Mouse (Mus musculus) G1E (cell line): ENCODE measurements at regions not wholly inside any gene's neighbourhood (a gene's known extent, or its start where the extent isn't known, plus 50 kb on each side); places are given as distances from the start of the nearest gene placed in this dataset.

Source experiments
- ATAC-seq: 2 replicates; pipeline ENCODE4 v1.8.0; 2016; ENCODE audit warnings: mild to moderate bottlenecking; ENCODE audit not compliant: insufficient number of reproducible peaks, poor library complexity, low FRiP score, severe bottlenecking; ENCODE audit errors: extremely low read depth
- DNase-seq: peaks from one replicate; pipeline ENCODE4 v3.0.0; 2012; ENCODE audit warnings: low spot score
- H3K27me3 ChIP-seq: 2 replicates; pipeline ENCODE4 v1.6.1; 2012; ENCODE audit warnings: mild to moderate bottlenecking, low read length, inconsistent platforms; ENCODE audit not compliant: insufficient read depth
- H3K36me3 ChIP-seq: replicated peaks from 2 replicates; pipeline ENCODE3; 2012; ENCODE audit warnings: mild to moderate bottlenecking, inconsistent platforms
- H3K4me1 ChIP-seq: 2 replicates; pipeline ENCODE4 v1.6.1; 2012; ENCODE audit warnings: low read depth, low read length, inconsistent platforms, mixed read lengths; ENCODE audit not compliant: insufficient read depth
- H3K4me3 ChIP-seq: 2 replicates; pipeline ENCODE4 v1.5.1; 2012; ENCODE audit warnings: low read depth, mild to moderate bottlenecking, inconsistent platforms, low read length, moderate library complexity, mixed read lengths
- H3K9me3 ChIP-seq: replicated peaks from 2 replicates; pipeline ENCODE4 v1.6.1; 2012; ENCODE audit warnings: inconsistent platforms
- CTCF ChIP-seq: IDR thresholded peaks from 2 replicates; pipeline ENCODE4 v1.5.1; 2012; ENCODE audit warnings: low read depth, low read length, inconsistent platforms, mixed read lengths
- GATA1 ChIP-seq: IDR thresholded peaks from 2 replicates; pipeline ENCODE4 v1.6.1; 2012; ENCODE audit warnings: borderline replicate concordance, low read length, inconsistent platforms, mixed read lengths
- GATA2 ChIP-seq: IDR thresholded peaks from 2 replicates; pipeline ENCODE4 v1.6.1; 2012; ENCODE audit warnings: low read depth, low read length, inconsistent platforms, borderline replicate concordance
- POLR2AphosphoS5 ChIP-seq: IDR thresholded peaks from 2 replicates; pipeline ENCODE4 v1.6.1; 2012; ENCODE audit warnings: low read depth, low read length, inconsistent platforms; ENCODE audit not compliant: insufficient replicate concordance
- TAL1 ChIP-seq: conservative IDR thresholded peaks from 2 replicates; pipeline ENCODE4 v1.6.1; 2012; ENCODE audit warnings: low read depth, low read length, inconsistent platforms, mixed read lengths

DNA sequence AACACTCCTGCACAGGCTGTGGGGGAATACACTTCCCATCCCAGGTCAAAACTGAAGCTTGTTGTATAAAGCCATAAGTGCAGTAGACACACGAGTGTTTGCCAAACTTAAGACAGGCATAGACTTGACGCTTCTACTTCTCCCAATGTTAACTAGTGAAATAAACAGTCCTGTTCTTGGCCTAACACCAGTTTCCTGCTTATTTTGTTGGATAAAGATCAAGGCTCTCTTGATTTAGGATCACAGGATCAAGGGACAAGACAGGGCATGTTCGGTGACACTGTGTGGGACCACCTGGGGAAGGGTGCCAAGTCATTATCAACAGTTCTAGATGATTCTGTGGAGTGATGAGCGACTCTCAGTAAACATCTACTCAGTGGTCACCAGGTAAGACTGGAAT lies 114.3 kb upstream of the Serp2 start:
- TF ChIP-seq GATA2 (no peak), CTCF (no peak), POLR2AphosphoS5 (no peak), GATA1 (no peak), TAL1 (no peak)
- H3K27me3 ChIP-seq, result no peaks in the 10 kb centered on the region
- H3K9me3 ChIP-seq, result peaks cover 15% of the 10 kb centered on the region
- H3K4me3 ChIP-seq, result no peak overlapping the region
- no peak for DNase-seq
- ATAC-seq, result no peak
- no peaks in the 10 kb centered on the region for H3K4me1 ChIP-seq
- H3K36me3 ChIP-seq, result no peaks in the 10 kb centered on the region

DNA sequence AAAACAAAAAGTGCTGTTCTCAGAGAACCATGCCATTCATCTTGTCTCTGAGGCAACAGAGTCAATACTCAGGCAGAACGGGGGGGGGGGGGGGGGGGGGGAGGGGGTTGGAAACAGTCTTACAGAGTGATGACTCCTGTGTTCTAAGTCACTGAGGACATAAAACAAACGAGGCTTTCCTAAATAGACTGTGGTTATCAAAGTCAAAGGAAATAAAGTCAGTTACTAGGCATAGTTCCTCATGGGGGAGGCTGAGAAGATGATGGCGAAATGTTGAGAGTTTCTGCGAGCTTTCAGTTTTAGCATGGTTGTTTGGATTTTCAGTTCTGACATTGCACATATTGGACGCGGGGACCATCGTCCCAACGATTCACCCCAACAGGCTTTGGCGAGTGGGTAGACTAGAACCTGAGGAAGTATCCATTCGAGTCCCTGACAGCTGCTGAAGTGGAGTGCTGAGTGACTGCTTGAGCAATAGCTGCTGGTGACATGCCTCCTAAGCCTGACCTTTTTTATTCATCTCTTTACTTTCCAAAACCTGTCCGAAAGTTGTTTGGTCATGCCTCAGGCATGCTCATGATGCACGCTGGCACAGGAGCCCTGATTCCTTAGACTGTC lies 109.2 kb upstream of the Serp2 start:
- Histone ChIP-seq H3K4me3 (no peak overlapping the region), H3K27me3 (no peaks in the 10 kb centered on the region), H3K9me3 (peaks cover 14% of the 10 kb centered on the region), H3K4me1 (no peaks in the 10 kb centered on the region), H3K36me3 (no peaks in the 10 kb centered on the region)
- DNase-seq, result no peak
- ATAC-seq, result no peak
- no peak for TF ChIP-seq GATA1
- no peak for TF ChIP-seq POLR2AphosphoS5
- no peak for TF ChIP-seq TAL1
- no peak for TF ChIP-seq GATA2
- no peak for TF ChIP-seq CTCF

DNA sequence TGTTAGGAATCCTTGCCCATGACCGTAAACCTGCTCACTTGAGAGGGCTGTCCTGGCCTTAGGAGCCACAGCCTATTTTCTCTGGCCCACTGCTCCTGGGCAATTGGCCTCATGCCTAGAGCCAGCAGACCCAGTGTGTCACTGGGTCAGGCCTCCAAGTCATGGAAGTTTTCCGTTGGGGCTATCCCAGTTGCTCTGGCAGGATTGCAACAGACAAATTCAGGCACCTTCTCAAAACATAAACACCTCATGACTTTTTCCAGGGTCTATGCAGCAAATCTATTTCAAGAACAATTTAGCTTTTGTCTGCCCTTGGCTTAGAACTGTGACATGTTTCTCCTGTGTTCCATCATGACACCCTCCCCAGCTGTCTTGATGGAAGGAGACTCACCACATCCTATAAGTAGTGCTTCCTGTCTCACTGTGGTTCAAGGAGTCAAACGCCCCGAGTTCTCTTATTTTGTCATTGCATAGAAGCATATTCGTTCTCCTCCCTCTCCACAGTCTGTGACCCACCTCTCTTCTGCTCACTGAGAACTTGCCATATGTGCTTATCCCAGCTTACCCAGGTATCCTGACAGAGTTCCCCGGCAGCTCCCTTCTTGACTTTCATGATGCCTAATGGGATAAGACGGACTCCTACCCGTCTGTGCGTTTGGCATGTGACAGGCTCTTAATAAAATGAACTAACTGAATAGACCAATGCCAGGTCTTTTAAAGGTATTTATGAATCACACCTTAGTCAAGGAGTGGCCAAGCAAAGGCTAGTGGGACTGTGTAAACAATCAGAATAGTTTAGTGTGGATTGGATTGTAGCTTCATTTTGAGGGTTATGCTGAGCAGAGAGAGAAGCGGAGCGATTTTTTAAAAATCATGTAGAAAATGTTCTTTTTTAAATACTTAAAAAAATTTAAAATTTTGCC lies 108.2 kb upstream of the Serp2 start:
- no peaks in the 10 kb centered on the region for H3K27me3 ChIP-seq
- H3K4me1 ChIP-seq, result no peaks in the 10 kb centered on the region
- ATAC-seq, result no peak
- TF ChIP-seq GATA2 (no peak), CTCF (no peak), TAL1 (no peak), POLR2AphosphoS5 (no peak), GATA1 (no peak)
- peaks cover 13% of the 10 kb centered on the region for H3K9me3 ChIP-seq
- no peaks in the 10 kb centered on the region for H3K36me3 ChIP-seq
- no peak for DNase-seq
- no peak overlapping the region for H3K4me3 ChIP-seq

DNA sequence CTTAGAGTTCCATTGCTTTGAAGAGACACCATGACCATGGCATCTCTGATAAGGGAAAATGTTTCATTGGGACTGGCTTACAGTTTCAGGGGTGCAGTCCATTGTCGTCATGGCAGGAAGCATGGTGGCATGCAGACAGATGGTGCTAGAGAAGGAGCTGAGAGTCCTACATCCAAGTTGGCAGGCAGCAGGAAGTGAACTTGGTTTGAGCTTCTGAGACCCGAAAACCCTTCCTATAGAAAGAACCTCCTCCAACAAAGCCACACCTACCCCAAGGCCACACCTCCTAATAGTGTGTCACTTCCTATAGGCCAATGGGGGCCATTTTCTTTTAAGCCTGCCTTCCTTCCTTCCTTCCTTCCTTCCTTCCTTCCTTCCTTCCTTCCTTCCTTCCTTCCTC lies 107.1 kb upstream of the Serp2 start:
- TF ChIP-seq GATA1 (no peak), CTCF (no peak)
- no peaks in the 10 kb centered on the region for H3K36me3 ChIP-seq
- ATAC-seq, result no peak
- H3K4me1 ChIP-seq, result no peaks in the 10 kb centered on the region
- H3K27me3 ChIP-seq, result no peaks in the 10 kb centered on the region
- no peak for DNase-seq
- no peak overlapping the region for H3K4me3 ChIP-seq
- peaks cover 16% of the 10 kb centered on the region for H3K9me3 ChIP-seq

DNA sequence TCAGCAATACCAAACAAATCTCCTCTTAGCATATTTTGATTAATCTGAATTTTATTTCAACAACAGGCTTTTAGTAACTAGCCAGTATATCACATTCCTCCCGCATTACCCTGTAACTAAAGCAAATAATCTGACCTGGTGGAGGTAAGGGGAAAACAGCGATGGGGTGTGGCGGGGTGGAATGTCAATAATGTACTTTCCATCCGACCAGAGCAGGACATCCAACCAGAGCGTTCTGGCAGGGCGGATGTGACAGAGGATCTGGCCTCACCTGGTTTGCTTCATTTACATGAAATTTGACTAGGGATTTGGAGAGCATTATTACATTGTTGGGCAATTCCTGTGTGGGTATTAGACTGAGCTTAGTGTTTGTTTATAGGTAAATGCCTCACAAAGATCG lies 106.2 kb upstream of the Serp2 start:
- no peaks in the 10 kb centered on the region for H3K4me1 ChIP-seq
- H3K36me3 ChIP-seq, result no peaks in the 10 kb centered on the region
- no peak for DNase-seq
- H3K4me3 ChIP-seq, result no peak overlapping the region
- TF ChIP-seq GATA2 (no peak), GATA1 (no peak), POLR2AphosphoS5 (no peak), TAL1 (no peak), CTCF (no peak)
- no peaks in the 10 kb centered on the region for H3K27me3 ChIP-seq
- peaks cover 19% of the 10 kb centered on the region for H3K9me3 ChIP-seq
- no peak for ATAC-seq

DNA sequence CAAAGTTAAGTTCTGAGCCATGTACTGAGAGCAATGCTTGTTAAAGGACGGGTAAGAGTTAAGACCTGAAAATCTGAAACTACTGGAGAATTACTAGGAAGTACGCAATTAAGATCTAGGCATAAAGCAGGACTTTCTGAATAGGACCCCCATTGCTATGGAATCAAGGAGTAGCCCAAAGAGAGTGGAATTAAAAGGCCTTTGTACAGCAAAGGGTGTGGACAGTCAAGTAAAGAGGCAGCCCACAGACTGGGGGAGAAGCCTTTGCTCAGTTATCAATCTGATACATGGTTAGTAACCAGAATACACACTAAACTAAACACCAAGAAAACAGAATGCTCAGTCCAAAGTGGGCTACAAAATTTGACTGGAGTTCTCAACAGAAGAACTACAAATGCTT lies 104.2 kb upstream of the Serp2 start:
- TF ChIP-seq CTCF (no peak), POLR2AphosphoS5 (no peak), GATA2 (no peak), GATA1 (no peak)
- Histone ChIP-seq H3K36me3 (no peaks in the 10 kb centered on the region), H3K27me3 (no peaks in the 10 kb centered on the region), H3K4me3 (no peak overlapping the region), H3K4me1 (no peaks in the 10 kb centered on the region), H3K9me3 (peaks cover 16% of the 10 kb centered on the region)
- ATAC-seq, result no peak
- DNase-seq, result no peak
